Mouse (Mus musculus) adrenal gland, postnatal 14 days (tissue): ENCODE measurements at regions not wholly inside any gene's neighbourhood (a gene's known extent, or its start where the extent isn't known, plus 50 kb on each side); places are given as distances from the start of the nearest gene placed in this dataset.
"Not testable (repeated sequence)": the region's sequence is repeated elsewhere in the genome, so short reads cannot be mapped to it uniquely, and the experiment has no call there.

Experiments used
- DNase-seq: peaks from one replicate; pipeline ENCODE4 v3.0.0; 2021; ENCODE audit warnings: mixed read lengths

GRCm38 (mm10) chr16:9016040-9016761 is 186.3 kb downstream of the 1810013L24Rik start:
- peak; percentile 45 for DNase-seq

- no peak for DNase-seq
Observed at GRCm38 (mm10) chr16:9016762-9017086, 186.8 kb downstream of the 1810013L24Rik start.

- DNase-seq, result no peak
Observed at GRCm38 (mm10) chr16:9030717-9031116, 200.8 kb downstream of the 1810013L24Rik start.

- no peak for DNase-seq
Observed at GRCm38 (mm10) chr16:9043271-9043670, 213.4 kb downstream of the 1810013L24Rik start.

- no peak for DNase-seq
Observed at GRCm38 (mm10) chr16:9046864-9047263, 217.0 kb downstream of the 1810013L24Rik start.

- DNase-seq, result peak; percentile 21
Observed at GRCm38 (mm10) chr16:9054415-9054814, 224.5 kb downstream of the 1810013L24Rik start.

GRCm38 (mm10) chr16:9056430-9056829 is 226.5 kb downstream of the 1810013L24Rik start:
- no peak for DNase-seq

- DNase-seq, result no peak
Observed at GRCm38 (mm10) chr16:9071526-9071925, 241.6 kb downstream of the 1810013L24Rik start.

- DNase-seq, result not testable (repeated sequence)
Observed at GRCm38 (mm10) chr16:9071956-9072355, 242.1 kb downstream of the 1810013L24Rik start.

GRCm38 (mm10) chr16:9074295-9074694 is 244.4 kb downstream of the 1810013L24Rik start:
- DNase-seq, result no peak

- no peak for DNase-seq
Observed at GRCm38 (mm10) chr16:9077451-9077850, 247.6 kb downstream of the 1810013L24Rik start.

GRCm38 (mm10) chr16:9078405-9078942 is 248.6 kb downstream of the 1810013L24Rik start:
- no peak for DNase-seq

GRCm38 (mm10) chr16:9083040-9083439 is 253.1 kb downstream of the 1810013L24Rik start:
- DNase-seq, result no peak

- no peak for DNase-seq
Observed at GRCm38 (mm10) chr16:9083740-9084139, 253.8 kb downstream of the 1810013L24Rik start.

GRCm38 (mm10) chr16:9084581-9084980 is 254.7 kb downstream of the 1810013L24Rik start:
- DNase-seq, result no peak

- no peak for DNase-seq
Observed at GRCm38 (mm10) chr16:9085133-9085532, 255.2 kb downstream of the 1810013L24Rik start.

GRCm38 (mm10) chr16:9085977-9086376 is 256.1 kb downstream of the 1810013L24Rik start:
- no peak for DNase-seq

GRCm38 (mm10) chr16:9091790-9092189 is 261.9 kb downstream of the 1810013L24Rik start:
- peak; percentile 6 for DNase-seq

- DNase-seq, result no peak
Observed at GRCm38 (mm10) chr16:9092191-9092848, 262.4 kb downstream of the 1810013L24Rik start.

GRCm38 (mm10) chr16:9093593-9093992 is 263.7 kb downstream of the 1810013L24Rik start:
- no peak for DNase-seq

- DNase-seq, result no peak
Observed at GRCm38 (mm10) chr16:9094201-9094600, 264.3 kb downstream of the 1810013L24Rik start.

GRCm38 (mm10) chr16:9106211-9106610 is 276.3 kb downstream of the 1810013L24Rik start:
- DNase-seq, result no peak

- DNase-seq, result not testable (repeated sequence)
Observed at GRCm38 (mm10) chr16:9106676-9107075, 276.8 kb downstream of the 1810013L24Rik start.

- no peak for DNase-seq
Observed at GRCm38 (mm10) chr16:9113801-9114200, 283.9 kb downstream of the 1810013L24Rik start.
